Mouse (Mus musculus) lung, adult 2 months (tissue): ENCODE measurements around the gene Neurog1.

Experiments used
- CTCF ChIP-seq: fragments of 200-500 bp; IDR thresholded peaks from 2 replicates; pipeline ENCODE4 v1.5.1; 2011; ENCODE audit warnings: mild to moderate bottlenecking, low read length, control low read depth; ENCODE audit not compliant: insufficient read depth
- POLR2A ChIP-seq: fragments of 200-500 bp; IDR thresholded peaks from 2 replicates; pipeline ENCODE4 v1.6.1; 2011; ENCODE audit warnings: low read depth, mild to moderate bottlenecking, control low read depth, low read length, borderline replicate concordance; ENCODE audit errors: extremely low read depth

GRCm38 (mm10) chr13:56251176-56251923 is 613 bp downstream of the Neurog1 start:
- TF ChIP-seq POLR2A: no peak
- no peak for TF ChIP-seq CTCF
